Mouse (Mus musculus) embryonic fibroblast, embryonic 13.5 days (primary cell): ENCODE results near the gene Pom121.

Experiments
- CTCF ChIP-seq: IDR thresholded peaks from 2 replicates; pipeline ENCODE4 v1.5.1; 2011; ENCODE audit warnings: mild to moderate bottlenecking, control low read depth, low read length, moderate library complexity, borderline replicate concordance; ENCODE audit not compliant: insufficient read depth
- POLR2A ChIP-seq: IDR thresholded peaks from 2 replicates; pipeline ENCODE4 v1.6.1; 2011; ENCODE audit warnings: low read depth, mild to moderate bottlenecking, control low read depth, low read length, moderate library complexity

- TF ChIP-seq POLR2A (no peak), CTCF (no peak)
Measured at GRCm38 (mm10) chr5:135356090-135356489, 38.3 kb downstream of the Pom121 start.
